Mouse (Mus musculus) megakaryocyte, embryonic 14.5 days (primary cell): ENCODE data around the gene Sptbn1.

Experiments used
- FLI1 ChIP-seq: IDR thresholded peaks from 2 replicates; pipeline ENCODE4 v1.6.1; 2012; ENCODE audit warnings: low read length, inconsistent platforms, mixed read lengths
- GATA1 ChIP-seq: IDR thresholded peaks from 3 replicates; pipeline ENCODE4 v1.6.1; 2012; ENCODE audit warnings: mixed read lengths, low read length, inconsistent platforms, borderline replicate concordance

DNA sequence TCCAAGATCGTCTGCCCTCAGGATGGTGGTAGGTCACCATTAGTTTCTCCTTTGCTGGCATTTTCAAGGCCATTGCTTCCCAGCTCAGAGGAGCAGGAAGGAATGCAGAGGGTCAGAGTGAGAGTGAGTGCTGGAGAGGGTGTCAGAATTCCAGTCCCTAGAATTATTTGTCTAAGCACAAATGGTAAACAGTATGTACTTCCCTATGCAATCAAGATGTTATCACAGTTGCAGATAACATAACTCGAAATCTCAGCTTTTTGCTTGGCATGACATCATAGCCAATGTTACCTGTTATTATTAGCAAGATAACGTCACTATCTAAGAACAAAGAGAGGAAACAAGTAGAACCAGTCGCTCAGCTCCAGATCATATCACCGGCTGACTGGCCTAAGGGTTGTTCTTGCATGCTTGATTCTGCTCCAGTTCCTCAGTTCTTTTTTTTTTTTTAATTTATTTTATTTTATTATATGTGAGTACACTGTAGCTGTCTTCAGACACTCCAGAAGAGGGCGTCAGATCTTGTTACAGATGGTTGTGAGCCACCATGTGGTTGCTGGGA is 172.7 kb downstream of the Sptbn1 start:
- TF ChIP-seq FLI1 (no peak), GATA1 (no peak)
